Mouse (Mus musculus): ENCODE measurements around the gene Gif.
A peak's percentile ranks its signal among the peaks of the same experiment; 100 is the strongest.

DNA sequence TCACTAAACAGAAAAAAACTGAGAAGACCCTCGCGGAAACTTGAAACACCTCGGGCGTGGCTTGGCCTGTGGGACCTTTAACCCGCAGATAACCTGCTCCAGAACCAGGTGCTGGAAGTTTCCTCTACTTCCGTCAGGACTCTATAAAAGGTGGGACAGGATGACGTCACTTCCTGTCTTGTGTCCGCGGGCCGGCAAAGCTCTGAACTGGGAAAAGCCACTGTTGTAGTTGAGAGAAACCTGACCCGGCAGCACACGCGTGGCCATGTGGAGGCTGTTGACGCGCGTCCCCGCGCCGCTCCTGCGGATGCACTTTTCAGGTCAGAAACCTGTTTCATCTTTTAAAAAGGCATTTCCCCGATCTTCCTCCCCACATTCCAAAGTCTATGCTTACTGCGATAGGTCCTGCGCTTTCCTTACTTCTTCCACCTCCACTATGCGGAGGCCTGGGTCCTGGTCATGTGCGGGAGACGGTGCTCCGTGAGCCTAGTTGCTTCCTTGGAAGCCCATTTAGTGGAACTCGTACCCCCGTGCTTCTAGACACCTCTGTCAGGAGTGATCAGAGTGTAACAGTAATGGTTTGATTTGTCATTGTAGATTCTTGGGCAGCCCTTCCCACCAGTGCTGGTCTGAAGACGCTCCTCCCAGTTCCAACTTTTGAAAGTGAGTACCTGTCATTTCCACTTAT is 23.0 kb downstream of the Gif start, which contains the start of gene Mrpl16:
- peak; percentile 59; the same call in 1 of the 2 replicates for TF ChIP-seq POLR2A (IDR thresholded peaks at IDR 0.05; ENCODE audit: control insufficient read depth, low read depth, low read length)
- TF ChIP-seq CTCF (IDR thresholded peaks at IDR 0.05; ENCODE audit: control insufficient read depth, insufficient read depth, insufficient replicate concordance, low read depth, low read length), result no peak
